Mouse (Mus musculus): ENCODE measurements around the gene Ndufs5.

Ndufs5 gene

DNA sequence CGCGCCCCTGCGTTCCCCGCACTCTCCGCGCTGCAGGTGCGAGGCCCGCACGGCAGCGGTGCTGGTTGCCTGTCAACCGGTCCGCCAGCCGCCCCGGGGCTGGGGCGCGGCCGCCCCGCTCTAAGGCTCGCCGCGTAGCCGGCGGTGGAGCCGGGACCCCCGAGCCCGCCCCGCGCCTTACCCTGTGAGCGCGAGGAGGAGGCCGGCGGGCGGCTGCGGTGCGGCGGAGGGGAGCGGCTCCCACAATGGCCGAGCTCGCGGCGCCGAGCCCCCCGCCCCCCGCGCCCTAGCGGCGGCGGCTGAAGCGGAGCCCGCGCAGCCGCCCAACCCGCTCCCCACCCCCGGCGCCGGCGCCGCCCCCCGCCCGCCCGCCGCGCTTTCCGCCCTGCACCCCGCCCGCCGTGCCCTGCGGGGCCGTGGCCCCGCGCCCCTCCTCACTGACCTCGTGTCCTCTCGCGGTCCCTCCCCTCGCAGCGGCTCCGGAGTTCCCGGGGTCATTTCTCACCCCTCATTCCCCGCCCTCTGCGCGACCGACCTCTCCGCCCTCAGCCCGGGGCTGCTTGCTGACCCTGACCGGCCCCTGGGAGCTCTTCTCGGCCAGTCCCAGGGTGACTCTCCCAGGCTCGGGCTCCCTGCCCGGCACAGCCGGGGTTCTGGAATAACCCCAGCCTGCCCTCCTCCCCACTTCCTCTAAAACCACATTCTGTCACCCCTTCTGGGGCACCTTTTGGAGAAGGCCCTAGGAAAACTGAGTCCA lies 30.8 kb downstream of the Ndufs5 start:
- peak; percentile 75 for DNase-seq (ENCODE audit: low spot score)

DNA sequence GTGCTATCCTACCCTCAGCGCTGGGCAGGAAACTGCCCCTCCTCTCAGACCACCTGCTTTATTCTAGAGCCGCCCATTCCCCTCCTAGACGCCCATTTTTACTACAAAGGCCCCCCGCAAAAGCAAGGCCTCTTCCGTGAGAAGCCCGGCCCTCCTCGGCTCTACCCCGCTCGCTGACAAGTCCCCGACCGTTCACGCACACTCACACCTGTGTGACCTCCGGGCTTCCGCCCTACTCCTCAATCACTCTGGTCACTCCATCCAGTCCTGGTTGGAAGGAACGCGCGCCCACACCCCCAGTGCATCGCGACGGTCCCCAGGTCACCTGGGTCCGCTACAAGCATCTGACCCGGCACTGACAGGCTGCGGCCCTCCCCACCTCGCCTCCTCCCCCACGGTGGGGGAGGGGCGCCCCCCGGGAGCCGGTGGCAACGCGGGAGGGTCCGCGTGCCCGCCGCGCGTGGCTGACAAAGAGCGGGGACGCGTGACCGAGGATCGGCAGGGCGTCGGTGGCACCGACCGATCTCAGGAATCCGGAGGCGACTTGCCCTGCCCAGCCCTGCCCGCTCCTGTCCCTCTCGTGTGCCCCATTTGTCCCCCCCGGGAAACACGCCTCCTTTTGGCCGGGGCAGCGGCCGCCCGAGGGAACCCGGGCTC lies 31.5 kb downstream of the Ndufs5 start:
- DNase-seq (ENCODE audit: low spot score), result peak; percentile 25

DNA sequence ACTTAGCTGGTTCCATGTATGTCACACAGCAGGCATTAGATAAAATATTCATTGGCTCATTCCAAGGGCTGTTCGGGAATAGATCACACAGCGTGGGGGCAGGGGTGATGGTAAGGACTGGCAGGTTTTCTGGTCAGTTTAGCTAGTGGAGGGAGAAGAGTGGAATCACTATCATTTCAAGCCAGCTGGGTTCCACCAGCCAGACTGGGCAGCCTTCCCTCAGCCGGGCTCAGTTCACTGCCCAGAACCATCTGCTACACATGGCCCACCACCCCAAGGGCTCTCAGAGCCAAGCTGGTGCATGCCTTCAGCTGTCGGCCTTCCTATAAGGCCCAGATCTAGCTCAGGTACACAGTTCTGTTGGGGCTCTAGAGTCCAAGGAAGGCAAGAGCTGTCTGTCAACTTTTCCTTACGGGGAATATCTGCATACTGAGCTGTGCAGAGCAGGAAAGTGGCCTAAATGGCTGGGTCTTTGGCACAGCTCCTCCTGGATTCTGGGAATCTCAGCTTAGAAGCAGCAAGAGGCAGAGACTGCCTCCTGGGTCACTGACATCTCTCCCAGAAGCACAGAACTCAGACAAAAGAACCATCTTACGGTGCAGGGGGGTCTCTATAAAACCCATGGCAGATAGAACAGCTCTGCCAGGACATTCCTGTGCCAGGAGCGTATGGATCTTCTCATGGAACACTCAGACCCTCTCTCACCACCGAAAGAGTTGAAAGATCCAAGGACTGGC lies 32.3 kb downstream of the Ndufs5 start:
- DNase-seq (ENCODE audit: low spot score), result no peak

DNA sequence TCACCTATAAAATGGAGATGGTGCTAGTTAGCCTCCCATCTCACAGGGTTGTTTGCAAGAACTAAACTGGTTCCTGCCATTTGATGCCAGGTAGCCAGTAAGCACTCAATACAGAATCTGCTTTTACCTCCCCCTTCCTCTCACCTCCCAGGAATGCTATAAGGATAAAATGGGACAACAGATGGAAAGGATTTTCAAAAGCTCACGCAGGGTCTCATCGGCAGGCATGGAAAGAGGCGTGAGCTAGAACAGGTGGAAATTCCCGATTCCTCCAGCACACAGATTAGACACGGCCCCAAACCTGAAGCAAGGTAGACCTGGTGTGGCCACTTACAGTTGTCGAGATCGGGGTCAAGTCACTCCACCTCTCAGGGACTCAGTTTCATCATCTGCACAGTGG lies 33.0 kb downstream of the Ndufs5 start:
- no peak for DNase-seq (ENCODE audit: low spot score)

DNA sequence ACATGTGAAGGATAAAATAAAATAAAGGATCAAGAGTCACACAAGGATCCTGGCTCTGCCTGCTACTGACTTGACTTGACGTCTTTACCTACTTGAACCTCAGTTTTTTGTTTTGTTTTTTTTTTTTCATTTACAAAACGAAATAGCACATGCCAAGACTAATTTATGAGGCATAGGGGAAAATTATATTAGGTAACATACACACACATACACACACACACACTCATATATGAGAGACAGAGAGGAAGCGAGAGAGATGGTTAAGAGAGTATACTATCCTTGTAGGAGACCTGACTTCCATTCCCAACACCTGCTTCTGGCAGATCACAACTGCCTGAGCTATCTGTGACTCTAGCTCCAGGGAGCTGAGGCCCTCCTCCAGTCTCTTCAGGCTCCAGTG lies 33.7 kb downstream of the Ndufs5 start, which contains the start of gene Macf1:
Gene Macf1 (minus strand): TSS at position 101 of the 400 bp plus-strand sequence.
- DNase-seq (ENCODE audit: low spot score), result no peak

DNA sequence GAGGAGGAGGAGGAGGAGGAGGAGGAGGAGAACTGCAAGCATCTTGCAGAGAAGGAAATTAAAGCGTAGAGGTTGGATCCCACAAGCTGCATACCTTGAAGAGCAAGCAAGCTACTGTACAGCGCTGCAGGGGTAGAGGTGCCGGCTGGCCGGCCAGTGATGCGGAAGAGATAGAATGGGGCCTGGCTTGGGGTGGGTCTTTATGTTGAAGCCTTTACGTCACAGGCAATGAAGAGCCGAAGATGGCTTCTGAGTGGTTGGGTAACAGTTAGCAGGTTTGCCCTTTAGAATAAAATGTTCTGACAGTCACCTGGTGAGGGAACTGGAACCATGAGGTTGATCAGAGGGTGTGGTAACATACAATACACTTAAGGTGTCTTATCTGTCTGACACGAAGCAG lies 35.7 kb downstream of the Ndufs5 start:
- no peak for DNase-seq (ENCODE audit: low spot score)

DNA sequence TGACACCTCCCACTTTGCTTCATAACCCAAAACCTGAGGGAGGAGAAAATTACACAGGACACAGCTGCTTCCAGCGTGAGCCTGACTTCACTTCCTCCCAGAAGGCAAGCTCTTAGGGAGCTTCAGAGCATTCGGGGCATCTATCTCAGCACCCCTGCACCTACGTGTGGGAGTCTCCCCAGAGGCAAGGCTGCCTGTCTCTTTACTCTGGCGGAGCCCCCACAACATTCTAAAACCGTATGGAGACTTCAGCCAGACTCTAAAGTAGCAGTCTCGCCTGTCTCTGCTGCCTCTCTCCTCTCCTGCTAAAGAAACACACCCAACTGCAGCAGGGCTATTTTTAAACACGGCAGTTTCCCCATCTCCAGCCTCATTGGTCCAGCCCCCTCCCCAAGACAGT lies 37.0 kb downstream of the Ndufs5 start:
- DNase-seq (ENCODE audit: low spot score), result no peak

DNA sequence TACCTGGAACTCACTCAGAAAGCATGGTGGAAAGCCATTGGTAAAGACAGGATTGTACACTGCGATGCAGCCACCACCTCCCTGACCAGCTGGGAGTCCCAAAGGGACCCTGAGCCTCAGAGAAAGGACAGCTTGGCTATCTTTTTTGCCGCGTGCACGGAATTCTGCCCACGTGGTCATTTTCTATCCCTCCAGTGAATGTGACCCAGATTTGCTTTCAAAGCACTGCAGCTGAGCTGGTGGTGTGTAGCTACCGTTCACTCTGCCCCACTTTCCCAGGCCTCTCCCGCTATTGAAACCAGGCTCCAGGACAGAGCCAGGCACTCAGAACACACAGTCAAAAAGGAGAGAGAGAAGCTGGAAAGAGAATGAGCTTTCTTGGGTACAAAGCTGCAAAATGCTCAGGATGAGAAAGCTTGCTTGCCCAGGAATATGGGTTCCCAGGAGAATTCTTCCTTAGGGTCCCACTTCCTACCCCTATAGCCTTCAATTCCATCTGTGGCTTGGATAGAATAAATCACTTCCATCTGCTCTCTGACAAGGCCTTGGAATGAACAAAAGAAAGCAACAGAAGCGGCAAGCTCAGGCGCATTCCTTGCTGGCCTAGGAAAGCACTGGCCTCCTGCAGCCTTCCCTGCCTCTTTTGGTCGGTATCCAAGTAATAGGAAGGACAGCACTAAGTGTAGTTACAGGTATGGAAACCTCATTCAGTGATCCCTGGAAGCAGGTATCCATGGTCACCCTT lies 40.8 kb downstream of the Ndufs5 start:
- peak; percentile 50 for DNase-seq (ENCODE audit: low spot score)

DNA sequence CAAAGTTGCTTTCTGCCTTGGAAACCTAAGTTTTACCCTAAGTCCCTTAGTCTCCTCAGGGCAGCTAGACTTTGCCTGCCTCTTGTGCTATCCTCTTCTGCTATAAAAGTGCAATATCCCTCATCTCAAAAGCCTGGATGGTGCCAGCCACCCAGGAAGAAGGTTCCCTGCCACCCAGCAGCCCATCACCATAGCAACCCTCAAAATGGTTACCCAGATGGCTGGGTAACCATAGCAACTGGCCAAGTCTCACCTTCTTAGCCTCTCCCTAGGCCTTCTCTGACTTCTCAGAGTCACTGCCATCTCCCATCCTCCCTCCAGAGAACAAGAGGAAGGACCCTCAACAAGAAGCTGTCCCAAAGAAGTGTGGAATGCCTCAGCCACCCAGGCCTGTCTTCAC lies 47.4 kb downstream of the Ndufs5 start:
- peak; percentile 54 for DNase-seq (ENCODE audit: low spot score)

DNA sequence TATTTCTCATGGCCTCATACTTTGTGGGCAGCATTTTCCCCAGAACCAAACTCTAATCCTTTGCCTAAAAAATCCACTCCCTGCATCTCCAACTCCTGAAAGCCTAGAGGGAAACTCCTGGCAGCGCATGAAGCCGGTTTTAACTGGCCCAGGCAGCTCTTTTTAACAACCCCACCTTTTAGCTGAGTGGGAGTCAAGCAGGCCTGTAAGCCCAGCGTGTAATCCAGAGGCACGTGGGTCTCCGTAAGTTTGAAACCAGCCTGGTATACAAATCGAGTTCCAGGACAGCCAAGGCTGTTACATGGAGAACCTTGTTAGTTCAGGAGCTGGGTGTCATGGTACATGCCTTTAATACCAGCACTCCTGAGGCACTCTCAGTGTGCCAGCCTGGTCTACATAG lies 48.3 kb downstream of the Ndufs5 start:
- no peak for DNase-seq (ENCODE audit: low spot score)

DNA sequence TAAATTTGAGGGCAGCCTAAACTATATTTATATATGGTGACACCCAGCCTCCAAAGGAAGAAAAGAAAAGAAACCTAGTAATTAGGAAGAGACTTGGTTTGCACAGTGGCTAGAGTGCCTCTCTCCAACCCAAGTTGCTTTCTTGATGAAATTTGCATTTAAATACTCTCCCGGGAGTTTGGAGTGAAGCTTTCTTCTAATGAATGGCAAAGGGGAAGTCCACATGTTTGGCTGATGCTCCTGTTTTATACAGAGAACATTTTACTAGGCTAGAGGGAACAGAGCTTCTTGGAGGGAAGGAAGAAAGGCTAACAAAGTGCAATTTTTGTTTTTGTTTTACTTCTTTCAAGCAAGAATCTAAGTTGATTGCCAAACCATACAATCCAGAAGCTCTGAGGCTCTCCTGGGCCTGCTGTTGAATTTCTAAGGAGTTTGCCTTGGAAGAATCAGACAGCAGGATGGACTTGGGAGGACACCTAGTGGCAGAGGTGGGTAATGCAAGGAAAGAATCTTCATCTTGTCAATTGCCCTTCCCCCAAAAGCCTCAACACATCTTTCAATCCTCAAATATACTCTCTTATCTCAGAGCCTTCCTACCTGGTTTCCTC lies 50.6 kb downstream of the Ndufs5 start:
- peak; percentile 95 for DNase-seq (ENCODE audit: low spot score)

DNA sequence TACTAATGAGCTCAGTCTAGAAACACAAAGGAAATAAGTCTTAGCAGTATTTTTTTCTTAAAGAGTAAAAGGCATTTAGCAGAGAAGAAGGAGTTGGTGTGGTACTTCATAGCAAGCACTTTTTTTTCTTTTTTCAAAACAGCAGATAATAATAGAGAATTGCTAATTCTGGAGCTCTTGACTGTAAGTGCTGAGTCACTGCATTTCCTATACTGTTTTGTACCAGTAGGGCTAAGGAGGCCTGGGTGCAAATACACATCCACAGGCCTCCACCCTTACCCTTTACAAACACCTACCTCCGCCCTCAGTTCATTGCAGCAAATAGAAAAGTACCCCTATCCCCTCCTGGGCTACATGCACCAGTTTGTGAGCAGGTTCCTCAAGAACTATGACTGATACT lies 51.5 kb downstream of the Ndufs5 start:
- DNase-seq (ENCODE audit: low spot score), result peak; percentile 20

DNA sequence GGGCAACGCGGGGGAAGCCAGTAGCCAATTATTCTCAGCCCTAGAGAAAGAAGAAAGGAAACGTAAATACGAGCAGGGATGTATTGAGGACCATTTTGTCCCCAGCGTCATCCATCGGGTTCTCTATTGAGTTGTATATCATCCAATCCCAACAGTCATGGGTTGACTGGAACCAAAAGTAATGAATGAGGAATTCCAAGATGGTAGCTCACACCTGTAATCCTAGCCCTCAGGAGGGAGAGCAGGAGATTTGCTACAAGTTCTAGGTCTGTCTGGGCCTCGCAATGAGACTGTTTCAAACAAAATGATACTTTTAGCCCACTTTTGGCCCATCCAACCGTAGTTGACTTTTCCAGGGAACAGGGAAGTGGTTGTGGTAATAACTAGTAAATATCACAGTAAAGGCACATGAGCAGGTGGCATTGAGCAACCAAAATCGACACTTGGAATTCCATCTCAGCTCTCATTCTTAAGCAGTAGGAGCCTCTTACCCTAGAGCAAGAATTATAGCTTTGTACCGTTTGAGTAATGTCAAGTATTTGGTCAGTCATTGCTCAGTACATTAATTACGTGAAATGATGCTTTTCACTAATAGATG lies 52.2 kb downstream of the Ndufs5 start:
- no peak for DNase-seq (ENCODE audit: low spot score)

DNA sequence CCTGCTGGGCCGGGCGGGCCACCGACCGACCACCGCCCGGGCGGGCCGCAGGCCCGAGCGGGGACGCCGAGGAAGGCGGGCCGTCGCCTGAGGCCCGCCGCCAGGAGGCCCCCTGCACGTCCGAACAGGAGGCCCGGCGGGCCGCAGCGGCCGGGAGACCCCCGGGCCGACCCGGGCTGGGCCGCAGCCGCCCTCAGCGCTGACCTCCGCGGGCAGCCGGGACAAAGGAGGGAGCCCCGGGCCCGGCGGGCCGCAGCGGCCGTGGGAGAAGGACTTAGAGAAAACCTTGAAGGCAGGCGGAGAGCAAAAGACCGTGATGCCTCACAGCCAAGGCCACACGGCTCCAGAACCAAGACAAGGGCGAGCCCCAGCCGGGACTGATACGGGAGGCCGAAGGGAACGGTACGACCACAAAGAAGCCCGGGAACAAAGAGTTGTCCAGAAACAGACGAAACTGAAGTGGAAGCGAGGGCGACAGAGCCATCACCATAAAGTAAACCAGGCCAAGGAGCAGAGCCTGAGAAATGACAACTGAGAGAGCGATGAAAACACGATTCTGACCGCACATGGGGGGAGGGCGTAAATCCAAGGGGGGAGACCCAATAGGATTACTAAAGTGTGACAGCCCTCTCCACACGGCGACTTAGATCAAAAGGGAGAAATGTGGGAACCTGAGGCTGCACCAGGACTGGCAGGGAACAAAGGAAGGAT lies 52.9 kb downstream of the Ndufs5 start:
- DNase-seq (ENCODE audit: low spot score), result peak; percentile 72

DNA sequence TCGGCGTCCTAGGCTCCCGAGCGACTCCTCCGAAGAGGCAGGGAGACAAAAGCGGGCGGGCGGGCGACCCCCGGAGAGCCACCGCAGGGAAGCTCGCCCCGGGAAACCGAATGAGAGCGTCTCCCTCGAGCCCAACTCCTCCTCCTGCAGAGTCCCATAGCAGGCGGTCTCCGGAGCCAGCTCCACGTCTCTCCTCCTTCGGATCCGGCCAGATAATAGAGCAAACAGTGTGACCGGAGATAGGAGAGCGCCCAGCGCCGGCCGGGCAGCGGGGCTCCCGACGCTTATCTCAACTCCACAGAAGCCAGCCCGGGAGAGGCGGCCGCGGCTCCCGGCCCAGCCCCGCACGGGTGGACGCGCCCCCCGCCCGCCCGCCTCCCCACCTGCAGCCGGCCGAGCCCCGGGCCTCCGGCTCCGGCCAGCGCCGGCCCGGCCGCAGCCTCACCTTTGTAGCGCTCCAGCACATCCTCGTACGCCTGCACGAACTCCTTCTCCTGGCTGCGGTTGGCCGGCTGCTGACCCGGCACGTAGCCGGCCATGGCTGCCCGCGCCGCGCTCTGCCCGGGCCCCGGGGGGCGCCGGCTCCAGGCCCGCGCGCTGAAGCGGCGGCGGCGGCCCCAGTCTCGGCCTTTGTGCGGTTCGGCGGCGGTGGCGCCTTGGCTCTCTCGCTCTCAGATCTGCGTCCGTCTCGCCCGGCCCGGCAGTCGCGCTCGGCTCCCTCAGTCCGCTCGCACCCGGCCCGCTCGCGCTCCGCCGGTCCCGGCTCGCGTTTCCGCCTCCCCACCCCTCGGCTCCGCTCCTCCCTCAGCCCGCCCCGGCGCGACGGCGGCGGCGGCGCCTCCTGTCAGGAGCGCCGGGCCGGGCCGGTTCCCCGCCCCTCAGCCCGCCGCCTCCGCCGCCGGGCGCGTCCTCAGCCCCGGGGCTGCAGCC lies 53.7 kb downstream of the Ndufs5 start:
- DNase-seq (ENCODE audit: low spot score), result peak; percentile 72

DNA sequence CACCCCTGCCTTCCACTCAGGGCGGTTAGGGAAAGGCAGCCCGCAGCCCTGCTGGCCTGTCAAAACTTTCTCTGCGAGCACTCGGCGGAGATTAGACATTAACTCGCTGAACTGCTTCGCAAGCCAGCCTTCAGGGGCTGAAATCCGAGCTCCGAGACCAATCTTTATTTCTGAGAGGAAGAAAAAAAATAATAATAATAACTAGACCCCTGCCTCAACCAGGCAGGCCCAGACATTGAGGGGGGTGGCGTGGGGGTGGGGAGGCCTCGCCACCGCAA lies 54.4 kb downstream of the Ndufs5 start:
- no peak for DNase-seq (ENCODE audit: low spot score)

DNA sequence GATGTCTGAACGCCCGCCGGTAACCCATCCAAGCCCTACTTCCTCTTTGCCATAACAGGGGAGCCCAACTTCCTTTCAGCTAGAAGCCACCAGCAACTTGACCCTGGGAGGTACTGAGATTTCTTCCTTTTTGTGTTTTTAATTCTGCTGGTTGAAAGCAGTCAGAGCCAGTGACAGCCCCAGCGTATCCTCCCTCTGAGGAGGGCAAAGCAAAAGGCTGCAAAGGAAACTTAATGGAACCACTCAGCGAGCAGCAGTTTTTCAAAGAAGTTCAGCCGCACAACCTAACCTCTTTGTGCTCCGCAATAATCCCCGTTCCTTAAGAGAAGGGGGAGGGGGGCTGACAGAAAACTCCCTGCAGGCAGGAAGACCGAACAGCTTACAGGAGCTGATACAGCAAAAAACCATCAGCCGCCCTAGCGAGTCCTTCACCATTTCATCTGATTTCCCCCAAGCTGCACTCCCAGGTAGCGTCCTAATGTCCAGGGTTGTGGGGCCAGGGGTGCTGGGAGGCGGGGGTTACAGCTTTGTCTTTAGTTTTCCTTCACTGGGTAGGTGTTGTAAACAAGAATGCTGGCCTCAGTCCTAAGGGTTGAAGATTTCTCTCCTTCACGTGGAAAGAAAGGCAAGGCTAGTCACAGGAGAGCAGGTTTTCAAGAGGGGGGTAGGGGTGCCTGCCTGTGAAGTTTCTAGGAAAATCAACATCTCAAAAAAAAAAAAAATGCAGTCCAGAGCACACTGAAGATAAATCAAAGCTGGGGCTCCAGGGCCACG lies 54.9 kb downstream of the Ndufs5 start:
- DNase-seq (ENCODE audit: low spot score), result peak; percentile 67
